Mouse (Mus musculus) C2C12 (cell line): ENCODE results near the gene Pnck. TPM values are rescaled to one million over a fixed set of nuclear protein-coding genes. Genes with fewer than 3 reads are reported as not detected.
A peak's percentile ranks its signal among the peaks of the same experiment; 100 is the strongest.

ENCODE experiments used
- H3K27me3 ChIP-seq: one replicate; pipeline ENCODE4 v1.6.1; 2011; ENCODE audit not compliant: control insufficient read depth, insufficient read depth, insufficient read length
- H3K36me3 ChIP-seq: one replicate; pipeline ENCODE4 v1.6.1; 2011; ENCODE audit not compliant: control insufficient read depth, insufficient read depth
- H3K4me3 ChIP-seq: one replicate; pipeline ENCODE4 v1.5.1; 2011; ENCODE audit warnings: mild to moderate bottlenecking, control low read depth; ENCODE audit not compliant: poor library complexity, insufficient read depth, severe bottlenecking
- H3K79me2 ChIP-seq: one replicate; pipeline ENCODE4 v1.6.1; 2011; ENCODE audit not compliant: control insufficient read depth, insufficient read depth
- H3K79me3 ChIP-seq: one replicate; pipeline ENCODE4 v1.6.1; 2011; ENCODE audit warnings: low read depth, control low read depth
- H3ac ChIP-seq: one replicate; pipeline ENCODE3; 2011; ENCODE audit warnings: low read depth; ENCODE audit not compliant: control insufficient read depth, insufficient read length
- CEBPB ChIP-seq: IDR thresholded peaks from one replicate; pipeline ENCODE4 v1.6.1; 2011; ENCODE audit warnings: low read depth, mild to moderate bottlenecking, control low read depth, moderate library complexity
- CTCF ChIP-seq: IDR thresholded peaks from one replicate; pipeline ENCODE4 v1.5.1; 2011; ENCODE audit not compliant: control insufficient read depth, insufficient read depth, insufficient read length
- FOSL1 ChIP-seq: IDR thresholded peaks from one replicate; pipeline ENCODE4 v1.8.0; 2011; ENCODE audit warnings: mild to moderate bottlenecking, low read length; ENCODE audit not compliant: poor library complexity, insufficient read depth, severe bottlenecking
- MAX ChIP-seq: IDR thresholded peaks from one replicate; pipeline ENCODE4 v1.6.1; 2011; ENCODE audit warnings: mild to moderate bottlenecking, control low read depth
- MYOD1 ChIP-seq: IDR thresholded peaks from one replicate; pipeline ENCODE4 v1.6.1; 2011; ENCODE audit warnings: low read depth; ENCODE audit not compliant: control insufficient read depth, insufficient read length
- MYOG ChIP-seq: IDR thresholded peaks from one replicate; pipeline ENCODE4 v1.6.1; 2011; ENCODE audit not compliant: control insufficient read depth, insufficient read length; ENCODE audit errors: extremely low read depth
- USF1 ChIP-seq: IDR thresholded peaks from one replicate; pipeline ENCODE4 v1.6.1; 2011; ENCODE audit warnings: low read depth, mild to moderate bottlenecking, control low read depth, moderate library complexity
- polyA plus RNA-seq: library from polyadenylated mRNA; unstranded; fragments of >200 nt; fragmentation: generic; extraction: Trizol; gene quantifications from one replicate; pipeline ENCODE4 v1.2.1, GENCODE M21; 2012; ENCODE audit warnings: missing spikeins

Gene Pnck
- polyA plus RNA-seq, 1 experiment = 0.06 TPM

DNA sequence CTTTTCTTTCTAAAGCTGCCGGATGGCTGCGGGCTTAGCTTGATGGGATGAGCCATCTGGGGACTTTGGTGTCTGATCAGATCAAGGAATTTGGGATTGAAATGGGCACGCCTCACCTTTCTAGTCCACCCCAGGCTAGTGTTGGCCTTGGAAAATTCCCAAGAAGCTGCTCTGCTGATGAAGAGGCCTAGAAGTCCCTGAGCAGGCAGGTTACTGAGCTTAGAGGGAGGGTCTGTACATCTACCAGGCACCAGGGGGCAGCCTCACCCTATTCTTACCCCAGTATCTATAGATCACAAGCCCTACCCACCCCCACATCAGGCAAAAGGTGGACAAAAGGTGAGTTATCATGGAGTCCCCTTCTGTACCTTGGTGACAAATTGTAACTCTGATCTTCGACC, 12.1 kb upstream of the Pnck start:
- Histone ChIP-seq H3ac (no peak overlapping the region), H3K79me2 (peaks cover 29% of the 10 kb centered on the region), H3K36me3 (no peaks in the 10 kb centered on the region), H3K27me3 (no peaks in the 10 kb centered on the region), H3K79me3 (peaks cover 15% of the 10 kb centered on the region), H3K4me3 (no peak overlapping the region)
- TF ChIP-seq MAX = no peak
- peak; percentile 42 for TF ChIP-seq CTCF

DNA sequence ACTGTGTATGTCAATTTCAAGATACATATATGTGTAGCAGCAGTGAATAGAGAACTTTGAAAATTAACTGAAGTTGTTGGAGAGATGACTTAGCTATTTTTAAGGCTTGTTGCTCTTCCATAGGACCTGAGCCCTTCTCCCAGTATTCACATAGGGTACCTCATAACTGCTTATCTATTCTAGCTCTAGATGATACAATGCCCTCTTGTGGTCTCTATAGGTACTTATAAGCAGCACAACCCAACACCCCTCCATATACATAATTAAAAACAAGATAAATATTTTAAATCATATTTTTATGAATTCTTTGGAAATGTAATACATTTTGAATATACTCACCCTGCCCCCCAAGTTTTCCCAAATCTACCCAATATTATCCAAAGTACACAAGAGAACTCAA, 3.2 kb upstream of the Pnck start:
- Histone ChIP-seq H3K79me3 (no peaks in the 10 kb centered on the region), H3K79me2 (no peaks in the 10 kb centered on the region), H3ac (no peak overlapping the region)

DNA sequence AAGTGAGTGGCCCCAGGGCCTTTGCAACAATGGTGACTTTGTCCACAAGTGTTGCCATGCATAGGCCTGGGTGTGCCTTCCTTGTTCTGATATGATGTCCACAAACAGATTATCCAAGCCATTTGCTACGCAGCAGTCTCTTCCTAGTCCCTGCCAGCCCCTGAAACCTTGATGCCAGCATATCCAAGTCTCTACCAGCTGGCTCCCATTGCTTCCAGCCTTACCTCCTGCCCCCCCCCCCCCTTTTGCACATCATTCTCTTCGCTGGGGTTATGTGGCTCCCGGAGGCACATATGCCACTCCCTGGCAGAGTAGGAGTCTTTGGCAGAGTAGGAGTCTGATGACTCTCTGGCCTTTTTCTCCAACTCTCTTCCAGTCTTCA, 358 bp upstream of the Pnck start:
- H3K79me2 ChIP-seq = no peaks in the 10 kb centered on the region
- TF ChIP-seq MYOG (no peak), CEBPB (no peak), MAX (no peak), USF1 (no peak), MYOD1 (no peak), CTCF (no peak), FOSL1 (no peak)
- H3ac ChIP-seq = no peak overlapping the region
- H3K79me3 ChIP-seq = no peaks in the 10 kb centered on the region
- H3K27me3 ChIP-seq = peaks cover 9% of the 10 kb centered on the region
- H3K4me3 ChIP-seq = no peak overlapping the region
- H3K36me3 ChIP-seq = no peaks in the 10 kb centered on the region

More for the DNA sequence above, 3.2 kb upstream of the Pnck start:
- Histone ChIP-seq H3K4me3 (no peak overlapping the region), H3K27me3 (peaks cover 9% of the 10 kb centered on the region), H3K36me3 (no peaks in the 10 kb centered on the region)
- TF ChIP-seq MYOD1 = no peak
- TF ChIP-seq FOSL1 = no peak
- TF ChIP-seq CEBPB = no peak
- no peak for TF ChIP-seq MAX
- TF ChIP-seq MYOG = no peak
- no peak for TF ChIP-seq CTCF
- no peak for TF ChIP-seq USF1

DNA sequence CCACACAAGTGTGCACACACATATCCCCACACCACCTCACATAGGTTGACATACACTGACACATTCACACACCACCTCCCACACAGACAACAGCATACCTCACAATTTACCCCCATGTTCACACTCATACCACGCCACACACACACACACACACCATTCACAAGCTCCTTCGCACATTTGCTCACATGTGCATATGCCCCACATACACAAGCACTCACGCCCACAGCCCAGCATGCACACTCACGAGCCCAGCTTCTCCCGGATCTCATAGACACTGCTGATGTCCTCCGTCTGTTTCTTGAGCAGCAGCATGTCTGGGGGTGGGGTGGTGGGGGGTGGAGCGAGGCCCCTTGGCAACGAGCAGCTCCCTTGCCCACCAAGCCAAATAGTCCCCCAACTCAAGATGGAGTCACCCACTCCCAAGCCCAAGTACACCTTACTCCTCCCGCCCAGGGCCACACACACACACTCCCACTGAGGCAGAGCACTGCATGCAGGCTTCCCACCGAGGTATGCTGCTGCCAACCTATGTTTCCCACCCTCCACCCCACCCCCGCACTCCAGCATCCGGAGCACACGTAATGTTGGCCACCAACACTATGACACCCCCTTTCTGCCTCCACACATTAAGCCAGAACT, 862 bp downstream of the Pnck start:
- no peak overlapping the region for H3K4me3 ChIP-seq
- H3K36me3 ChIP-seq = no peaks in the 10 kb centered on the region
- H3K27me3 ChIP-seq = peaks cover 9% of the 10 kb centered on the region
- no peaks in the 10 kb centered on the region for H3K79me3 ChIP-seq
- H3K79me2 ChIP-seq = no peaks in the 10 kb centered on the region
- no peak overlapping the region for H3ac ChIP-seq
- no peak for TF ChIP-seq MYOD1
- TF ChIP-seq CEBPB = no peak
- no peak for TF ChIP-seq CTCF

- H3K79me2 ChIP-seq = no peaks in the 10 kb centered on the region
- H3K27me3 ChIP-seq = peaks cover 9% of the 10 kb centered on the region
- H3K79me3 ChIP-seq = no peaks in the 10 kb centered on the region
- H3ac ChIP-seq = no peak overlapping the region
- no peaks in the 10 kb centered on the region for H3K36me3 ChIP-seq
- TF ChIP-seq USF1 (no peak), CEBPB (no peak), MYOG (no peak), MYOD1 (no peak), CTCF (no peak), MAX (no peak), FOSL1 (no peak)
- no peak overlapping the region for H3K4me3 ChIP-seq
Measured at GRCm38 (mm10) chrX:73658391-73658790, 1.5 kb downstream of the Pnck start.

- Histone ChIP-seq H3K36me3 (no peaks in the 10 kb centered on the region), H3K79me2 (no peaks in the 10 kb centered on the region), H3K27me3 (peaks cover 5% of the 10 kb centered on the region), H3K79me3 (no peaks in the 10 kb centered on the region), H3ac (no peak overlapping the region), H3K4me3 (no peak overlapping the region)
- TF ChIP-seq CTCF (peak; percentile 32), MAX (no peak), MYOG (no peak)
Measured at GRCm38 (mm10) chrX:73655529-73655928, 4.4 kb downstream of the Pnck start.
